14 mouse cellular contexts compared by ENCODE assay signal in the genomic region with DNA sequence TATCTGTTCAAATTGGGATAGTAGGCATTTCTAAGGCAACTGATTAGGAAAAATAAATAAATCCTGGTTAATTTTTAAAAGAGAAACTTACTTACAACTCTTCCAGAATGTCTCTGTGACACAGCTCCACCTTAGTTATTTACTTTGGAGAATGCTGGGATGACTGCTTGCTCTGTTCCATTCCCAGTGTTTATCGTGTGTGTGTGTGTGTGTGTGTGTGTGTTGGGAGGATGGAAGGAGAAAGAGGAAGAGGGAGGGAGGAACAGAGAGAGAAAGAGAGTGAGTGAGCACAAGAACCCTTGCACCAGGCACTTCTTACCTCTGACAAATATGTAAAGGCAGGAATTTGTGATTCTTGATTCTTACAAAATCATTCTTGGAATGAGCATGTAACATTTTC.
DNase-seq lines count a peak whose midpoint lies in the region; ATAC-seq and TF ChIP-seq lines count a peak whose summit lies in the region.
"Had no signal": no experiment of that assay in that cellular context is flagged by ENCODE, and none has a peak within 500 bp of the region (broad histone marks: within the 10 kb centered on the region; RNA-seq: fewer than 3 reads in every experiment).

No protein-coding gene starts in this region.

- no peak for TF ChIP-seq CTCF in Patski (IDR thresholded peaks at IDR 0.05)
- no peak for TF ChIP-seq CTCF in liver, postnatal 0 days (IDR thresholded peaks at IDR 0.05; ENCODE audit: low read depth)

- peak; percentile 27 for ATAC-seq in Patski
- peak; percentile 29; the same call in 1 of the 2 replicates for ATAC-seq in common myeloid progenitor, adult 5-6 weeks (replicated peaks; ENCODE audit: low read depth, poor library complexity, severe bottlenecking)
- ATAC-seq in liver, postnatal 0 days: peak; percentile 54; the same call in 1 of the 2 replicates

- H3K9me3 ChIP-seq in liver, postnatal 0 days (ENCODE audit: low read length): no peaks in the 10 kb centered on the region
- H3K9me3 ChIP-seq: forebrain, embryonic 12.5 days; limb, embryonic 12.5 days; lung, embryonic 15.5 days had no signal

- no peaks in the 10 kb centered on the region for H3K36me3 ChIP-seq in liver, postnatal 0 days (replicated peaks; ENCODE audit: insufficient read depth, low read length)
- H3K36me3 ChIP-seq: forebrain, embryonic 12.5 days; G1E; limb, embryonic 12.5 days; lung, embryonic 15.5 days had no signal

- peaks cover 3% of the 10 kb centered on the region; the same call in 1 of the 2 replicates for H3K4me1 ChIP-seq in liver, postnatal 0 days (ENCODE audit: insufficient read depth)
- H3K4me1 ChIP-seq: forebrain, embryonic 12.5 days; lung, embryonic 15.5 days had no signal

- CTCF ChIA-PET in Patski (lab: Charles Lee): interaction anchor here (1.8 to 2.2 kb wide), 2 partner anchors 9 to 31 kb away, joined by 4 to 6 read pairs; no protein-coding TSS in a partner anchor

- 46% methylated on average over 1 of the region's 1 CpGs for WGBS in liver, postnatal 0 days (ENCODE audit: insufficient replicate concordance)

- H3K9ac ChIP-seq in liver, postnatal 0 days (replicated peaks): no peak overlapping the region
- H3K9ac ChIP-seq: forebrain, embryonic 12.5 days; limb, embryonic 12.5 days; lung, embryonic 15.5 days had no signal

- peak overlapping the region; percentile 60 for H3K27ac ChIP-seq in liver, postnatal 0 days (ENCODE audit: low read depth)
- H3K27ac ChIP-seq: forebrain, embryonic 12.5 days; left cerebral cortex, adult 2 months; limb, embryonic 12.5 days; lung, embryonic 15.5 days had no signal

- in situ Hi-C loops in Patski (cut with MboI; ENCODE audit: low pct_unique_long_range_greater_than_20kb): loop anchor here (5.0 kb wide), 1 partner anchor 56 kb away; no protein-coding TSS in a partner anchor

- H3K4me2 ChIP-seq in liver, postnatal 0 days (ENCODE audit: low read depth, low read length): peak overlapping the region; percentile 55
- H3K4me2 ChIP-seq: forebrain, embryonic 12.5 days; limb, embryonic 12.5 days; lung, embryonic 15.5 days had no signal

- TF ChIP-seq EP300 in liver, postnatal 0 days (IDR thresholded peaks at IDR 0.05; ENCODE audit: low read depth): no peak

- no peaks in the 10 kb centered on the region for H3K27me3 ChIP-seq in Patski
- H3K27me3 ChIP-seq in liver, postnatal 0 days (ENCODE audit: insufficient read depth, low read length): no peaks in the 10 kb centered on the region
- H3K27me3 ChIP-seq: forebrain, embryonic 12.5 days; limb, embryonic 12.5 days; lung, embryonic 15.5 days had no signal

- peak overlapping the region; percentile 25 for H3K4me3 ChIP-seq in liver, postnatal 0 days (ENCODE audit: low read depth, low read length)
- H3K4me3 ChIP-seq: forebrain, embryonic 12.5 days; limb, embryonic 12.5 days; lung, embryonic 15.5 days had no signal

- POLR2A ChIA-PET in Patski (lab: Charles Lee): interaction anchor here (0.6 kb wide), 1 partner anchor 16 kb away, joined by 3 read pairs; no protein-coding TSS in a partner anchor

- peak; percentile 27 for DNase-seq in kidney, postnatal 10 days
- DNase-seq in kidney, adult 11 months: no peak
- no peak for DNase-seq in Patski (ENCODE audit: low read depth, low spot score)
- DNase-seq in liver, postnatal 0 days: no peak
- no peak for DNase-seq in left cerebral cortex, postnatal 36 days (ENCODE audit: low spot score in 2 of 2)
- DNase-seq in cerebellum, postnatal 4 days (ENCODE audit: low spot score in 2 of 2): no peak
- DNase-seq: cerebellum, postnatal 10 days; thymus, postnatal 14 days had no signal

- intact Hi-C loops in left cerebral cortex, postnatal 36 days (cut with DNase I): no loop called here
